Mouse (Mus musculus) frontal cortex, postnatal 36 days (tissue): ENCODE data around the gene Gm21887.
A peak's percentile ranks its signal among the peaks of the same experiment; 100 is the strongest.
"Not testable (repeated sequence)": the region's sequence is repeated elsewhere in the genome, so short reads cannot be mapped to it uniquely, and the experiment has no call there.

ENCODE experiments used
- DNase-seq, 2 experiments: peaks; one replicate each; pipeline ENCODE4 v3.0.0; 2022; ENCODE audit warnings: low spot score in 2 of 2

Gene Gm21887

GRCm38 (mm10) chrX:169983401-169984165, 25.9 kb upstream of the Gm21887 start:
- peak in 1 of 2 experiments; percentile 51 for DNase-seq

- not testable (repeated sequence) for DNase-seq
These were observed 25.1 kb upstream of the Gm21887 start for GRCm38 (mm10) chrX:169984331-169984730.

- not testable (repeated sequence) for DNase-seq
These were observed 24.6 kb upstream of the Gm21887 start for GRCm38 (mm10) chrX:169984853-169985252.

- DNase-seq = peak in 1 of 2 experiments; percentile 52
These were observed 23.7 kb upstream of the Gm21887 start for GRCm38 (mm10) chrX:169985796-169986195.

- peak; percentile 92 to 98 for DNase-seq
These were observed 22.7 kb upstream of the Gm21887 start for GRCm38 (mm10) chrX:169986519-169987367.

GRCm38 (mm10) chrX:169987368-169987837, 22.1 kb upstream of the Gm21887 start:
- DNase-seq = peak; percentile 68 to 80

GRCm38 (mm10) chrX:169988571-169989218, 20.8 kb upstream of the Gm21887 start:
- DNase-seq = peak in 1 of 2 experiments; percentile 57

GRCm38 (mm10) chrX:169989219-169989595, 20.3 kb upstream of the Gm21887 start:
- DNase-seq = not testable (repeated sequence)

- peak; percentile 92 to 98 for DNase-seq
These were observed 19.5 kb upstream of the Gm21887 start for GRCm38 (mm10) chrX:169989691-169990631.

GRCm38 (mm10) chrX:169991128-169991873, 18.2 kb upstream of the Gm21887 start:
- DNase-seq = peak; percentile 96

GRCm38 (mm10) chrX:169992086-169992930, 17.2 kb upstream of the Gm21887 start:
- peak; percentile 4 to 23 for DNase-seq

- peak in 1 of 2 experiments; percentile 18 for DNase-seq
These were observed 16.4 kb upstream of the Gm21887 start for GRCm38 (mm10) chrX:169992951-169993547.

- not testable (repeated sequence) for DNase-seq
These were observed 15.2 kb upstream of the Gm21887 start for GRCm38 (mm10) chrX:169994011-169994865.

- DNase-seq = not testable (repeated sequence)
These were observed 14.4 kb upstream of the Gm21887 start for GRCm38 (mm10) chrX:169994866-169995711.

GRCm38 (mm10) chrX:169995909-169996521, 13.4 kb upstream of the Gm21887 start:
- DNase-seq = not testable (repeated sequence)

- DNase-seq = peak; percentile 92 to 98
These were observed 12.5 kb upstream of the Gm21887 start for GRCm38 (mm10) chrX:169996926-169997325.
